ENCODE assay signal across 8 mouse cellular contexts in the genomic region with DNA sequence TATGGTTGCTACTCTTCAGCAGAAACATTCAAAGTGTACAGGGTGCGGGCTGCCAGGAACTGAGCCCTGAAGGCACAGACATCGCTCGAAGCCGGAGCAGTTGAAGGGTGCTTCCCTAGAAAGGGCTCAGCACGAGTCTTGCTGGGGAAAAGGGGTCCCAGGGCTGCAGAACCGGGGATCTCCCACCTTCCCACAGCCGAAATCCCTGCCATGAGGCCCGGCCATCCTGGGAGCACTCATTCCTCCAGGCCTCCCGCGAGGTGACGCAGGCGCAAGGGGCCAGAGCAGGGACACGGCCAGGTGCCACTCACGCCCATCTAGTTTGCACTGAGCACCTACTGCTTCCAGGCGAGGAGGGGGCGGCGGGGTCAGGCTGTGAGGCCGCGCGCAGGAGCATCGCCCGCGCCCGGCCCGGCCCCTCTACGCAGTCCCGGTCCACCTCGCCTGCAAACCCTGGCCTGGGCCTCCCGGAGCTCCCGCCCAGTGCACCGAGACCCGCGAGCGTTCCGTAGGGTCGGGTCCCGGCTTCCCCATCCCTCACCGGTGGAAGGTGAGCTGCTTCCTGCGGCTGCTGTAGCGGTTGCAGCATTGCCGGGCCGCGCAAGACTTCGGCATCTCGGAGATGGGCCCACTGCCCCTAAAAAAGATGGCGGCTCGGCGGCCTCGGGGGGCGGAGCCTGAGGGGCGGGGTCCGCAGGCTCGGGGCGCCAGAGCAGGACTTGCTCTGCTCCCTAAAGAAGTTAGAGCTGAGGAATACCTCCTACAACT. TPM values are rescaled to one million over a fixed set of nuclear protein-coding genes. Genes with fewer than 3 reads are reported as not detected.
DNase-seq lines count a peak whose midpoint lies in the region; ATAC-seq and TF ChIP-seq lines count a peak whose summit lies in the region.

A gene (minus strand): TSS at position 656 of the 768 bp plus-strand sequence.

- H3K4me2 ChIP-seq in limb, embryonic 13.5 days (replicated peaks) = peak within 1 kb of the TSS; percentile 79
- peak within 1 kb of the TSS; percentile 81 for H3K4me2 ChIP-seq in midbrain, embryonic 14.5 days (ENCODE audit: low read length)

- peak within 1 kb of the TSS; percentile 95 for H3K27ac ChIP-seq in limb, embryonic 13.5 days
- H3K27ac ChIP-seq in midbrain, embryonic 14.5 days (replicated peaks; ENCODE audit: low read depth, low read length) = peak within 1 kb of the TSS; percentile 79
- H3K27ac ChIP-seq in spleen, adult 2 months (ENCODE audit: insufficient read depth, low read length) = peak within 1 kb of the TSS; percentile 72

- peak; percentile 9 for TF ChIP-seq POLR2A in spleen, adult 2 months (IDR thresholded peaks at IDR 0.05; ENCODE audit: low read depth, low read length)

- peak; percentile 78 to 85 for DNase-seq in left cerebral cortex, adult 18-20 months (ENCODE audit: low spot score in 2 of 2)
- no peak for DNase-seq in left cerebral cortex, adult 11 months (ENCODE audit: low spot score)
- DNase-seq in embryo, embryonic 9.5 days (ENCODE audit: extremely low spot score) = peak; percentile 85
- peak; percentile 98 for DNase-seq in heart, adult 11 months
- DNase-seq in kidney, adult 11 months = peak; percentile 72
- peak; percentile 88 for DNase-seq in midbrain, embryonic 14.5 days
- peak in 1 of 2 experiments; percentile 82 for DNase-seq in spleen, adult 2 months (ENCODE audit: low read depth in 1 of 2, low spot score in 2 of 2)

- no peaks in the 10 kb centered on the region for H3K27me3 ChIP-seq in limb, embryonic 13.5 days
- no peaks in the 10 kb centered on the region for H3K27me3 ChIP-seq in midbrain, embryonic 14.5 days (ENCODE audit: control insufficient read depth, insufficient read depth, low read length)
- no peaks in the 10 kb centered on the region for H3K27me3 ChIP-seq in spleen, adult 2 months (ENCODE audit: control insufficient read depth, insufficient read depth, low read length)

- H3K9ac ChIP-seq in limb, embryonic 13.5 days = peak within 1 kb of the TSS; percentile 96
- H3K9ac ChIP-seq in midbrain, embryonic 14.5 days (replicated peaks; ENCODE audit: low read length) = peak within 1 kb of the TSS; percentile 94

- H3K36me3 ChIP-seq in limb, embryonic 13.5 days = peaks cover 58% of the 10 kb centered on the region
- peaks cover 38% of the 10 kb centered on the region for H3K36me3 ChIP-seq in midbrain, embryonic 14.5 days (ENCODE audit: control insufficient read depth, insufficient read depth, low read length)
- peaks cover 10% of the 10 kb centered on the region; the same call in 1 of the 2 replicates for H3K36me3 ChIP-seq in spleen, adult 2 months (ENCODE audit: control insufficient read depth, insufficient read depth, low read length)

- TF ChIP-seq CTCF in spleen, adult 2 months (IDR thresholded peaks at IDR 0.05; ENCODE audit: extremely low read depth, insufficient read depth, insufficient read length, insufficient replicate concordance) = no peak

- peak; percentile 87 for ATAC-seq in limb, embryonic 13.5 days (ENCODE audit: low FRiP score, low read depth)
- peak; percentile 81 for ATAC-seq in midbrain, embryonic 14.5 days (ENCODE audit: low FRiP score, low TSS enrichment)

- WGBS in limb, embryonic 13.5 days = under 1% methylated on average over 54 of the region's 54 CpGs
- under 1% methylated on average over 54 of the region's 54 CpGs for WGBS in midbrain, embryonic 14.5 days
- WGBS in spleen, adult 2 months = under 1% methylated on average over 54 of the region's 54 CpGs

- H3K4me1 ChIP-seq in limb, embryonic 13.5 days = peaks cover 38% of the 10 kb centered on the region
- peaks cover 7% of the 10 kb centered on the region for H3K4me1 ChIP-seq in midbrain, embryonic 14.5 days (ENCODE audit: control insufficient read depth, insufficient read depth, low read length)
- H3K4me1 ChIP-seq in spleen, adult 2 months (ENCODE audit: control insufficient read depth, insufficient read depth, insufficient read length) = peaks cover 8% of the 10 kb centered on the region; the same call in 1 of the 2 replicates

- H3K9me3 ChIP-seq in limb, embryonic 13.5 days = no peaks in the 10 kb centered on the region
- no peaks in the 10 kb centered on the region for H3K9me3 ChIP-seq in midbrain, embryonic 14.5 days (ENCODE audit: control insufficient read depth, low read length)

- peak within 1 kb of the TSS; percentile 89 for H3K4me3 ChIP-seq in limb, embryonic 13.5 days
- H3K4me3 ChIP-seq in midbrain, embryonic 14.5 days (replicated peaks; ENCODE audit: low read depth, low read length) = peak within 1 kb of the TSS; percentile 71
- H3K4me3 ChIP-seq in spleen, adult 2 months (ENCODE audit: extremely low read depth, insufficient read depth, insufficient read length) = peak within 1 kb of the TSS; percentile 97

RNA-seq across cellular contexts. Expression of the gene that starts here (rescaled TPM):
- 10 to 100 TPM; 16.9 to 23.7 TPM for total RNA-seq in left cerebral cortex, adult 18-20 months (2021)
- polyA plus RNA-seq in limb, embryonic 13.5 days (2015; fragmentation: Nextera tagmentation; extraction: Ambion mirVana) = 51.0 and 56.4 TPM in 2 replicates
- polyA plus RNA-seq in midbrain, embryonic 14.5 days (2014; fragmentation: Nextera tagmentation; extraction: Ambion mirVana) = 23.1 and 31.2 TPM in 2 replicates
- 46.2 and 53.0 TPM in 2 replicates for polyA plus RNA-seq in spleen, adult 2 months (2012; rRNA removed)
